Mouse (Mus musculus): ENCODE data around the gene Srf.
"Not testable (repeated sequence)": the region's sequence is repeated elsewhere in the genome, so short reads cannot be mapped to it uniquely, and the experiment has no call there.

Gene Srf

DNA sequence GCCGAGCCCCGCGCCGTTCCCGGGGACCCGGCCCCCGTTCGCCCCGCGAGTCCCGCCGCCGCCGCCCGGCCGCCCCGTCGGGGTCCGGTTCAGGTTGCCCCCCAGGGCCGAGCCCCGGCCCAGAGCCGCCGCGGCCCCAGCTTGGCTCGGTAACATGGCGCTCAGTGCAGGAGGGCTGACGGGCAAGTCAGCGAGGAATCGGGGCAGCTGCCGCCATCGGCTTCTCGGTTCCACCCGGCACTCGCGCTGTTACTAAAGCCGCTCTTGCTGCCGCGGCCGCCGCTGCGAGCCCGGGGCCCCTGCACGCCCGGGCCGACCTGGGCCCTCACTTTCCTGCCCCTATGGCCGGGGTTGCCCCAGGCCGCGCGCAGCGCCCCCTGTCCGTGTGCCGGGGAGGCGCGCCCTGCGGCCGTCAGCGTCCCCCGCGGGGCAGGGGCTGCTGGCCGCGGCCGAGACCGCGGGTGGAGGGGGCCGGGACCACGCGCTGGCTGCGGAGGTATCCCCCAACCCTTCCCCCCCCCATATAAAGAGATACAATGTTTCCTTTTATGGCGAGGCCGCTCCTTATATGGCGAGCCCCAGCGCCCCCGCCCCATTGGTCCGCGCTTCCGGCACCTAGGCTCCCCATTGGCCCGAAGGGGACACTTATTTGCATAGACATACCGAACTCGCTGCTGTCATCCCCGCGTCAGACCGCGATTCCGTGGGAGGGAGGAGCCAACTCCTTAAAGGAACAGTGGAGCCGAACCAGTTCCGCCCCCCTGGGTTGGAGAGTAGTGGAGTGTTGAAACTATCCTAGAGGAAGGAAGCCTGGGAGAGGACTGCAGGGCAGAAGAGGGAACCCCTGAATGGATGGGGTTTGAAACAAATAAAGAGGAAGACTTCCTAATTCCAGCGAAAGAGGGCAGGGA lies at the start of gene Srf:
Gene Srf (minus strand): TSS at position 503 of the 911 bp plus-strand sequence.
- DNase-seq (ENCODE audit: low spot score) = peak; percentile 94

- DNase-seq (ENCODE audit: low spot score) = no peak
Observed at GRCm38 (mm10) chr17:46605126-46605525, 49.2 kb upstream of the Srf start.

- no peak for DNase-seq (ENCODE audit: low spot score)
Observed at GRCm38 (mm10) chr17:46603229-46603628, 47.3 kb upstream of the Srf start.

- DNase-seq (ENCODE audit: low spot score) = no peak
Observed at GRCm38 (mm10) chr17:46602212-46602611, 46.2 kb upstream of the Srf start.

- no peak for DNase-seq (ENCODE audit: low spot score)
Observed at GRCm38 (mm10) chr17:46600569-46600968, 44.6 kb upstream of the Srf start.

- no peak for DNase-seq (ENCODE audit: low spot score)
Observed at GRCm38 (mm10) chr17:46598963-46599362, 43.0 kb upstream of the Srf start.

GRCm38 (mm10) chr17:46597956-46598355 lies 42.0 kb upstream of the Srf start:
- DNase-seq (ENCODE audit: low spot score) = no peak

DNA sequence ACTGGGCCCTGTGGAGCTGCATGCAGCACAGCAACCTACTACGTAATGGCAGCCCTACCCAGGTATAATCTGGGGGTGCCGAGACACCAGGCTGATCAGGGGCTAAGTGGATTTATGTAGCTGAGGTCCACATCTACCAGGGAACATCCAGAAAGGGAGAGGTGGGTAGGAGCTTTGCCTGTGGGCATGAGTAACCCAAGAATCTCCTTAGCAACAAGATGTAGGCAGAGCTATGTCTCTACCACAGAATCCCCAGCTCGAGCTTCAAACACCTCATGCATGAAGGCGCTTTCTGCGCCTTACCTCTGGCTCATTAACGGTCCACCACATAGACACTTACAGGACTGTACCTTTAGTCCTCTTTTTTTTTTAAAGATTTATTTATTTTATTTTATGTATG lies 39.4 kb upstream of the Srf start:
- no peak for DNase-seq (ENCODE audit: low spot score)

DNA sequence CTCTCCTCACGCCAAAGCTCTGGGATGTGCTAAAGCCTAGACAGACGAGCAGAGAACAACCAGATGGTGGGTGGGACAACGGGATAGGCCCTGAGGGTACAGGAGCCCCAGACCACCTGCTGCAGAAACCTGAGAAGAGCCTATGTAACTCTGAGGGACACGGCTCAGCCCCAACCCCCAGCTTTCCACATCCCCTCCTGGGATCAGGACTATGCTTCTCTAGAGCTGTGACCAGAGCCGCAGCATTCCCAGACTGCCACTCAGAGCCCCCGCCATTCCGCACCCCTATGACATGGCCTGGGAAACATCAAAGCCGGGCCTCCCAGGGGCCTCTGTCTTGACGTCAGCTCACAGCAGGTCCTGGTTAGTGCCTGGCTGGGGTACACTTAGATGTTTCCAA lies 38.6 kb upstream of the Srf start:
- DNase-seq (ENCODE audit: low spot score) = no peak

- DNase-seq (ENCODE audit: low spot score) = no peak
Observed at GRCm38 (mm10) chr17:46593124-46593523, 37.1 kb upstream of the Srf start.

DNA sequence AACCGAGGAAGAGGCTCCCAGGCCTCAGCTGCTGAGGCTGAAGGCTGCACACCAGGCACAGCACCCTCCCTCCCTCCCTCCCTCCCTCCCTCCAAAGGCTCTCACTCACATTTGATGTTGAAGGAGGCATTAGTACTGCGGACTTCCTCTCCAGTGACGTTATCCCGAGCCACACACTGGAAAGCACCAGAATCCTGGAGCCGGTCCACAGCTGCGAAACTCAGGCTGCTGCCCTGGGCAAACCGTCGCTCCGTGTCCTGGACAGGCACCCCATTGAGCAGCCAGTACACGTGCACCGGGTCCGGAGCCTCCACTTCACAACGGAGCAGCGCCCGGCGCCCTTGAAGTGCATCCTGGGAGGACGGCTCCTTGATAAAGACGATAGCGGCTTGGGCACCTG lies 35.4 kb upstream of the Srf start:
- peak; percentile 27 for DNase-seq (ENCODE audit: low spot score)

- DNase-seq (ENCODE audit: low spot score) = no peak
Observed at GRCm38 (mm10) chr17:46590439-46590838, 34.5 kb upstream of the Srf start.

- DNase-seq (ENCODE audit: low spot score) = no peak
Observed at GRCm38 (mm10) chr17:46589635-46590314, 33.8 kb upstream of the Srf start.

- DNase-seq (ENCODE audit: low spot score) = no peak
Observed at GRCm38 (mm10) chr17:46588913-46589312, 32.9 kb upstream of the Srf start.

DNA sequence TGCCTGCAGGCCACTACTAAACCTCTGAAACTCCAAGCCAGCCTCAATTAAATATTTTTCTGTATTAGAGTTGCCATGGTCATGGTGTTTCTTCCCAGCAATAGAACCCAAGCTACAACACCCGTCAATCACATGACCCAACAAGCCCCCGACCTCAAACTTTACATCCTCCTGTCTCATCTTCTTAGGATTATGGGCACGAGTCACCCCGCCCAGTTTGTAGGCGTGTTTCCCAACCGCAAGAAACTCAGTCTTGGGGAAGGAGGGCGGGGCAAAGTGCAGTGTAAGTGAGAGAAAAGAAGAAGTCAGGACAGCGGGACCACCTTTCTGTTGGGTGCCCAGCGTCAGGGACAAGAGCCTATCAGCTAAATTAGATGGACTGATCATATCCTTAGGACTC lies 32.2 kb upstream of the Srf start:
- DNase-seq (ENCODE audit: low spot score) = no peak

GRCm38 (mm10) chr17:46586327-46586726 lies 30.4 kb upstream of the Srf start:
- DNase-seq (ENCODE audit: low spot score) = no peak

- no peak for DNase-seq (ENCODE audit: low spot score)
Observed at GRCm38 (mm10) chr17:46578650-46579049, 22.7 kb upstream of the Srf start.

GRCm38 (mm10) chr17:46576070-46576469 lies 20.1 kb upstream of the Srf start:
- DNase-seq (ENCODE audit: low spot score) = no peak

- DNase-seq (ENCODE audit: low spot score) = no peak
Observed at GRCm38 (mm10) chr17:46574535-46574934, 18.6 kb upstream of the Srf start.

- DNase-seq (ENCODE audit: low spot score) = no peak
Observed at GRCm38 (mm10) chr17:46571005-46571404, 15.0 kb upstream of the Srf start.

DNA sequence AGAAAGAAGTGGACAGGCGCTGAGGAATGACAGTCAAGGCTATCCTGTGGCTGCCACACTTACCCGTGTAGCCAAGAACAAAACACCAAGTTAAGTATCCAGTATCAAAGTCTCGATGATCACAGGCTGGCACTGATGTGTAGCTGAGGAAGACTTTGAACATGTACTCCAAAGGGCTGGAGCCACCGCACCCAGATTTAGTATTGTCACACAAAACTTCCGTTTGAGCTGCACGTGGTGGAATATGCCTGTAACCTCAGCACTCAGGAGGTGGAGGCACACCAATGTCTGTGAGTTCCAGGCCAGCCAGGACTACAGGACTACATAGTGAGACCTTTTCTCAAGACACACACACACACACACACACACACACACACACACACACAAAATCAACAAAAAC lies 3.2 kb upstream of the Srf start:
- no peak for DNase-seq (ENCODE audit: low spot score)

DNA sequence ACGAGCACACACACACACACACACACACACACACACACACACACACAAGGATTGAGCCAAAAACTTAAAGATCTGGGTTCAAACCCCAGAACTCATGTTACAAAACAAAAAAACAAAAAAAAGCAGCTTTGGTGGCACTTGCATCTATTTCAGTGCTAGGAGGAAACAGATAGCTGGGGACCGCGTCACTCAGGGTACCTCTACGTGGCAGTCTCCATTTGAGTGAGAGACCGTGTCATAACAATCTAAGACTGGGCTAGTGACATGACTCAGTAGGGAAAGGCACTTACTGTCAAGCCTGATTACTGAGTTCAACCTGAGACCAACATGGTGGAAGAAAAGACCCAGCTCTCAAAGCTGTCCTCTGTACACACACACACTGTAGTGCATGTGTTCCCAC lies 2.2 kb upstream of the Srf start:
- DNase-seq (ENCODE audit: low spot score) = no peak

DNA sequence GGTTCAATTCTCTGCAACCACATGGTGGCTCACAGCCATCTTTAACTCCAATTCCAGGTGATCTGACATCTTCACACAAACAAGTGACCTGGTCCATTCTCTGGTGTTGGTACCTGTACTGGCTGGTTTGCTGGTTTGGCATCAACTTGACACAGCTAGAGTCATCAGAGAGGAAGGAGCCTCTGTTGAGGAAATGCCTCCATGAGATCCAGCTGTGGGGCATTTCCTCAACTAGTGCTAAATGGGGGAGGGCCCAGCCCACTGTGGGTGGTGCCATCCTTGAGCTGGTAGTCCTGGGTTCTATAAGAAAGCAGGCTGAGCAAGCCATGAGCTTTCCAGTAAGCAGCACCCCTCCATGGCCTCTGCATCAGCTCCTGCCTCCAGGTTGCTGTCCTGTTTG lies 1.3 kb upstream of the Srf start:
- not testable (repeated sequence) for DNase-seq (ENCODE audit: low spot score)

- no peak for DNase-seq (ENCODE audit: low spot score)
Observed at GRCm38 (mm10) chr17:46556584-46556945, 590 bp upstream of the Srf start.
